Mouse (Mus musculus) megakaryocyte, embryonic 14.5 days (primary cell): ENCODE measurements around the gene Cacna1e. TPM values are rescaled to one million over a fixed set of nuclear protein-coding genes. Genes with fewer than 3 reads are reported as not detected.

Source experiments
- H3K27me3 ChIP-seq: replicated peaks from 2 replicates; pipeline ENCODE3; 2012; ENCODE audit warnings: inconsistent platforms
- H3K36me3 ChIP-seq: replicated peaks from 2 replicates; pipeline ENCODE3; 2012; ENCODE audit warnings: low read length, inconsistent platforms, mixed read lengths
- H3K4me1 ChIP-seq: 2 replicates; pipeline ENCODE4 v1.6.1; 2012; ENCODE audit warnings: inconsistent platforms
- H3K4me3 ChIP-seq: replicated peaks from 2 replicates; pipeline ENCODE3; 2012; ENCODE audit warnings: moderate library complexity, mild to moderate bottlenecking, inconsistent platforms
- H3K9me3 ChIP-seq: 2 replicates; pipeline ENCODE4 v1.6.1; 2012; ENCODE audit warnings: inconsistent platforms
- FLI1 ChIP-seq: IDR thresholded peaks from 2 replicates; pipeline ENCODE4 v1.6.1; 2012; ENCODE audit warnings: low read length, inconsistent platforms, mixed read lengths
- GATA1 ChIP-seq: IDR thresholded peaks from 3 replicates; pipeline ENCODE4 v1.6.1; 2012; ENCODE audit warnings: mixed read lengths, low read length, inconsistent platforms, borderline replicate concordance
- polyA plus RNA-seq: library from polyadenylated mRNA; stranded (reverse); fragments of >175 nt; gene quantifications from 2 replicates; pipeline ENCODE4 v1.2.3, GENCODE M21; 2012; ENCODE audit warnings: low replicate concordance; ENCODE audit not compliant: insufficient read depth

Gene Cacna1e
- polyA plus RNA-seq, 1 experiment = 0.02 TPM

DNA sequence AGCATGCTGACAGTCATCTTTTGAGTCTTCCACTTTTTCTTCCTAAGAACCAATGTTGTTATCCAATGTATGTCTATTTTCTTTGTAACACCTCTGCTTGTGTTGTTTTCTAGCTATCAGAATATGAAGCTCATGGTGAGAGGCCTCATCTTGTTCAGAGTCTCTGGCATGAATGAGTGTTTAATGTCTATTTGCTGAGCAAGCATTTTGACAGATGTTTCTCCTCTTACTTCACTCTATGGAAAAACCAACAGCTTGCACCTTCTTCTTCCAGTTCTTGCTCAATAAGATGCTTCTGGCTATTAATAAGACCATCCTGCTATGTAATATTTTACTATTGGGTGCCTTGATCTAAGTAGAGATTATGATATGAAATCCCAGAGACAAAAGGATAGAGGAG, 346.9 kb downstream of the Cacna1e start:
- Histone ChIP-seq H3K4me1 (no peaks in the 10 kb centered on the region), H3K36me3 (no peaks in the 10 kb centered on the region), H3K9me3 (no peaks in the 10 kb centered on the region), H3K27me3 (no peaks in the 10 kb centered on the region), H3K4me3 (no peak overlapping the region)
- no peak for TF ChIP-seq GATA1
- no peak for TF ChIP-seq FLI1

DNA sequence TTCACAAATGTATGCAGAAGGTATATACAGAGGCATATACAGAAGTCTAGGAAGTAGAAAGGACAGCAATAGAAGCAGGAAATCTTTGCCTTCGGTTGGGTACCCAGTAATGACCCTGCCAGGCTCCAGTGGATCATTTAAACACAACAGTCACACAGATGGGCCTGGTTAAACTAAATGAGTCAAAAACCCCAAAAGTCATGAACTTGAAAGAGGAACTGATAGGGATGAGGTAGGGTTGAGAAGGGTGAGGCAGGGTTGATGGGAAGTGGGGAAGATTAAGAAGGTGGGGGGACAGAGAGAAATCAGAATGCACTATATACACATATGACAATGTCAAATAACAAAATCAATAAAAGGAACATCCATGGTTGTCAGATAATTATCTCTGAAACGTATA, 347.5 kb downstream of the Cacna1e start:
- Histone ChIP-seq H3K27me3 (no peaks in the 10 kb centered on the region), H3K4me1 (no peaks in the 10 kb centered on the region), H3K4me3 (no peak overlapping the region), H3K9me3 (no peaks in the 10 kb centered on the region), H3K36me3 (no peaks in the 10 kb centered on the region)
- TF ChIP-seq GATA1 (no peak), FLI1 (no peak)

DNA sequence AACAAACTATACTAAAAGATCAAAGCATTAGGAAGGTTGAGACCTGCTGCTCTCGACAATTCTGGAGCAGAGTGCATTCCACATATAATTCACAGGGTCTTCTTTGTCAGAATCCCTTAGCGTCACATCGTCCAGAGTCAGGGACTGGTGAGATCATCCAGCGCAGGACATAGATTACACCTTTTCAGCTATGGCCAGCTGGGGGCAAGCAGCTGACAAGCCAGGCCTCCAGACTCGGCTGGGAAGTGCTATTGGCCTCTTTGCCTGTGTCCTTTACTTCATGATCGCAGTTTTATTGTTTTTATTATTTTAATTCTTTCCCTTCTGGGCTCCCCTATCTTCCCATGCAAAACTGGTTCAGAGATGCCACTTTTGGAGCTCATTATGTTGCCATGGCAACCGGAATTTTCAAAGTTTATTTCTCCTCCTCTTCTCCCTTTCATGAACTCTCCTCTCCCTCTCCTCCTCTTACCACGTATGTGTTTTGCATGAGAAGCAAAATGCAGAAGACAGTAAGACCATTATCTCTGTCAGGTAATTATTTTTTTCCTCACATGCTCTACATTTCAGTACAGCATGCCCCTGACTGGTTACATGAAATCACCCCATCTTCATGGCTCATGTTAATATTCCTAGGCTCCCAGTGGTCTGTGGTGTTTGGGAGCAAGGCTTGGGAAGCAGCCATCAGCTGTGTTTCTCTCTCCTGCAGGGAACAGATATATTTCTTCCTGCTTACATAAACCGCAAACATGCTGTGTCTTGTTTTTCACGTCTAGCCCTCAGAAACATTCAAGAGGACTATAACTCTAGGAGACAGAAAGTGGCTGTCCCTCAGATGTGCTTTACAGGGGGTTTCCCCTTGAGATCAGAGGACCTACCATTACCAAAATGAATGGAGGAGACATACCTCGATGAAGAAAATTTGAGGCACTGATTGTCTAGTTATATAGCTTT, 351.0 kb downstream of the Cacna1e start:
- TF ChIP-seq GATA1 = no peak
- TF ChIP-seq FLI1 = no peak
- no peaks in the 10 kb centered on the region for H3K36me3 ChIP-seq
- no peaks in the 10 kb centered on the region for H3K27me3 ChIP-seq
- H3K4me3 ChIP-seq = no peak overlapping the region
- peaks cover 8% of the 10 kb centered on the region for H3K9me3 ChIP-seq
- H3K4me1 ChIP-seq = no peaks in the 10 kb centered on the region

DNA sequence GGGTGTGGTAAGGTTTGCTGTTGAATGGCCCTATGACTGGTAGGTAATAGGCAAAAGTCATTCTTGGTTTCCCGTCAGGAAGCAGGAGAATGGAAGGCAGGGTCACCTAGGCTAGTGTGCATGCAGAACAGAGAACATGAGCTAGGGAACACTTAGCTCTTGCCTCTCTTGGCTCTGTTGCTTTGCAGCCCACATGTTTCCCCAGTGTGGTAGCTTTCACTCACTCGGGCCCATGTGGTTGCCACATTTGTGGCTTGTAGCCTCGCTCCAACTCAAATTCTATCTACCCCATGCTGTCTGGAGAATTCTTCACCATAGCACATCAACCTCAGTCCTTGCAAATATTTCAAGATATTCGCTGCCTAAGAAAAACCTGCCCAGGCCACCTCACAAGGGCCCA, 354.6 kb downstream of the Cacna1e start:
- H3K9me3 ChIP-seq = peaks cover 8% of the 10 kb centered on the region
- no peaks in the 10 kb centered on the region for H3K27me3 ChIP-seq
- H3K36me3 ChIP-seq = no peaks in the 10 kb centered on the region
- no peak overlapping the region for H3K4me3 ChIP-seq
- TF ChIP-seq FLI1 = no peak
- no peak for TF ChIP-seq GATA1
- no peaks in the 10 kb centered on the region for H3K4me1 ChIP-seq

DNA sequence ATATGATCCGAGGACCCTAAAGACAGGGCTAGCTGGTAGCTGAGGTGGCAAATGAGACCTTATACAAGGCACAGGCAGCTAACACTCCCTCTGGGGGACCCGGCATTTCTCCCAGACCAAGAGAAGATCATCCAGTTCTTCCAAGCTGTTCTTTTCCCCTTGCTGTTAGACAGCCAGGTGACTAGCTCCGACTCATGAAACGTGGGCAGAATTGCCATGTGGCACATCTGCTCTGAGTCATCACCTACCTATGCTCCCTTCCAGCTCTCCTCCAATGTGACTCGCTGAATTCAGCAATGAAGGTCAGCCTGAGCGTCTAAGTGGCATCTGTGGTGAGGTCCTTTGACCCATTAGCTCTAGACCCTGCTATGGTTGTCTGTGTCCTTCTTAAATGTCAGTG, 355.5 kb downstream of the Cacna1e start:
- Histone ChIP-seq H3K36me3 (no peaks in the 10 kb centered on the region), H3K9me3 (peaks cover 8% of the 10 kb centered on the region), H3K4me3 (no peak overlapping the region), H3K27me3 (no peaks in the 10 kb centered on the region), H3K4me1 (no peaks in the 10 kb centered on the region)
- no peak for TF ChIP-seq FLI1
- TF ChIP-seq GATA1 = no peak

DNA sequence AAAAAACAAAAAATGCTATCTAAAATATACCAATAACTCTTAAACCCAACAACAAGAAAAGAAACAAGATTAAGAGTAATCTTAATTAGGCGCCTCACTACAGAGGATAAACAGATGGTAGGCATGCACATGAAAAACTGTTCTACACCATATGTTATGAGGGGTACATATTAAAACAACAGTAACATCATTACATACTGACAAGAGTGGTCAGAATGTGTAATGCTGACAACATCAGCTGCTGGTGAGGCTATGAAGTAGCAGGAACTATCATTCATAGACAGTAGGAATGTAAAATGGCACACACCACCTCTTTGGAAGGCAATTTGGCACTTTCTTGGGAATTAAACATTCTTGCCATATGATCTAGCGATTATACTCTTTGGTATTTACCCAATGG, 363.6 kb downstream of the Cacna1e start:
- Histone ChIP-seq H3K4me1 (no peaks in the 10 kb centered on the region), H3K9me3 (no peaks in the 10 kb centered on the region), H3K4me3 (no peak overlapping the region), H3K27me3 (no peaks in the 10 kb centered on the region), H3K36me3 (no peaks in the 10 kb centered on the region)
- TF ChIP-seq GATA1 (no peak), FLI1 (no peak)

DNA sequence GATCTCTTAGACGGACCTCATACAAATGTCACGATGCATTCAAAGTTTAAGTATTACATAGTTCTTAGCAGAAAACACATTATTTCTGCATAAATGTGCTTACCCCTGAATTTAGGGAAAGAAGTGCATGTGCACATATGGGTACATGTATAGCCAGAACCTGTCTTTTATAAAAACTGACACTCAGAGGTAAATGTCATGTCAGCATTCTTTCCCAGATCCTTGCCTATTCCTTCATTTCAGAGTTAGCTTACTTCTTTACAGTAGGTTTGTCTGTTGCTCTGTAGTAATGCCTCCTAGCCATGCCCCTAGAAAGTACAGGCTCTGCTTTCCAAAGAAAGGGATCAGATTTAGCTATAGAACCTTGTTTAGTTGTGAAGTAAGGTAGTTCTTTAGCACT, 369.0 kb downstream of the Cacna1e start:
- no peaks in the 10 kb centered on the region for H3K4me1 ChIP-seq
- TF ChIP-seq FLI1 = no peak
- no peak for TF ChIP-seq GATA1
- H3K27me3 ChIP-seq = no peaks in the 10 kb centered on the region
- H3K36me3 ChIP-seq = no peaks in the 10 kb centered on the region
- no peak overlapping the region for H3K4me3 ChIP-seq
- H3K9me3 ChIP-seq = no peaks in the 10 kb centered on the region

DNA sequence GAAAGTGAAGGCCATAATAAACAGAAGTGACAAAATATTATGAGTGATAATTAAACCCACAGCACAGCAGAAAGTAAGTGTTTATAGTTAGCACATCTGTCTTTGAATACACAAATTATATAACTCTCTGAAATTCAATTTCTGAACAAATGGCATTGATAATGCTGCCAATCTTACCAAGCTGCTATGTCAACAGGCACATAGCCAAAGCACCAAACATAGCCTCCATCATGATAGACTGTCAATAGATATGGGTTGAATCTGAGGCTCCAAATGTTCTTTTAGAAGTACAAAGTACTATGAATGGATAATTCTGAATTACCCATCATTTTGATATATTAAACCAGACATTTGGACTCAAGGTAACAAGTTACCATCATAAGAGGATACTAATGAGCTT, 372.6 kb downstream of the Cacna1e start:
- no peaks in the 10 kb centered on the region for H3K27me3 ChIP-seq
- H3K9me3 ChIP-seq = no peaks in the 10 kb centered on the region
- TF ChIP-seq GATA1 (no peak), FLI1 (no peak)
- no peaks in the 10 kb centered on the region for H3K4me1 ChIP-seq
- no peak overlapping the region for H3K4me3 ChIP-seq
- no peaks in the 10 kb centered on the region for H3K36me3 ChIP-seq

DNA sequence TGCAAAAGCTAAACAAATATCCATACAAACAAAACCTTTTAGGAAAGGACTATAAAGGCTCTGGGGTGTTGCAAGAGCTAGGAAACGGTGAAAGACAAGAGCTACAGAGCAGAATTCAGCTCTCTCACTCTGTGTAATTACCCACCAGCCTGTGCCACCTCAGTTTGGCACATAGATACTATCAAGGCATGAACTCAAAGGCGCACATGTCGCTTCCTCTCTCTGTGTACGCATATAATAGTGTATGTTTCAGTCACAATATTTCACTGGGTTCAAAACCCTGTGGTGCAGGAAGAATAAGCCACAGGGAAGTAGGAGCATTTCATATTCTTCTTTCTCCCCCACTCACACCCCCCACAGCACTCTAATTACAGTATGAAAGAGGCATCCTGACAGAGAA, 380.3 kb downstream of the Cacna1e start:
- TF ChIP-seq FLI1 = no peak
- no peak for TF ChIP-seq GATA1
- H3K36me3 ChIP-seq = no peaks in the 10 kb centered on the region
- H3K4me3 ChIP-seq = no peak overlapping the region
- 0 out of 2 replicates have a peak, but pooled peaks cover 3% of the 10 kb centered on the region for H3K9me3 ChIP-seq
- no peaks in the 10 kb centered on the region for H3K4me1 ChIP-seq
- H3K27me3 ChIP-seq = no peaks in the 10 kb centered on the region

DNA sequence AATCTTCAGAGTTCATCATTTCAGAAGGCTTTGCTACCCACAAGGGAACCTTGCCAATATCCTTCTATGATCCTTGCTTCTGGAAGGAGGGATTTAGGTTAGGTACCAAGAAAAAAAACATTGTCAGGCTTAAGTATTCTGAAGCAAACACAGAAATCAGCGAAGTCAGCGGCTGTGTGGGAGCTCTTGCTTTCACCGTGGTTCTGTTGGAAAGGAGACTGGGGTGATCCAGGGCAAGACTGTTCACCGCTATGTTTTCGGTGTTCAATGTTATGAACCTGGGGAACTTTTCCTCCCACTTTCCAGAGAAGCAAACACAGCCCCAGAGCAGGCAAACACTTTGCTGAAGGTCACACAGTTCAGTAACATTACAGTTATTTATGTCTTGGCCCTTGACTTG, 383.4 kb downstream of the Cacna1e start:
- no peak overlapping the region for H3K4me3 ChIP-seq
- TF ChIP-seq GATA1 (no peak), FLI1 (no peak)
- no peaks in the 10 kb centered on the region for H3K4me1 ChIP-seq
- H3K27me3 ChIP-seq = no peaks in the 10 kb centered on the region
- no peaks in the 10 kb centered on the region for H3K36me3 ChIP-seq
- H3K9me3 ChIP-seq = 0 out of 2 replicates have a peak, but pooled peaks cover 3% of the 10 kb centered on the region
